Mouse (Mus musculus): ENCODE data around the gene Upf2. TPM values are rescaled to one million over a fixed set of nuclear protein-coding genes. Genes with fewer than 3 reads are reported as not detected.

Gene Upf2
- polyA plus RNA-seq, 1 experiment from 2014 or later: 15.7 TPM

Other genes starting within 250 kb of the Upf2 start
- 0.94 and 1.0 TPM in 2 replicates for gene Camk1d, start 237.0 kb upstream of the Upf2 start, polyA plus RNA-seq (2014; fragmentation: Nextera tagmentation; extraction: Ambion mirVana)
- 93.9 and 99.8 TPM in 2 replicates for gene Nudt5, start 106.5 kb upstream of the Upf2 start, polyA plus RNA-seq (2014; fragmentation: Nextera tagmentation; extraction: Ambion mirVana)
- gene Cdc123, start 106.3 kb upstream of the Upf2 start, polyA plus RNA-seq (2014; fragmentation: Nextera tagmentation; extraction: Ambion mirVana): 309 and 334 TPM in 2 replicates
- 2.2 and 3.0 TPM in 2 replicates for gene Gm13199, start 88.5 kb upstream of the Upf2 start, polyA plus RNA-seq (2014; fragmentation: Nextera tagmentation; extraction: Ambion mirVana)
- 81.0 and 82.7 TPM in 2 replicates for gene Sec61a2, start 56.0 kb upstream of the Upf2 start, polyA plus RNA-seq (2014; fragmentation: Nextera tagmentation; extraction: Ambion mirVana)
- gene Dhtkd1, start 8.7 kb upstream of the Upf2 start, polyA plus RNA-seq (2014; fragmentation: Nextera tagmentation; extraction: Ambion mirVana): 2.8 and 3.4 TPM in 2 replicates
- 1.9 and 2.3 TPM in 2 replicates for gene Proser2, start 178.7 kb downstream of the Upf2 start, polyA plus RNA-seq (2014; fragmentation: Nextera tagmentation; extraction: Ambion mirVana)

Data from embryonic facial prominence, embryonic 11.5 days (tissue).